Mouse (Mus musculus) midbrain, embryonic 15.5 days (tissue): ENCODE results near the gene Otud6a. TPM values are rescaled to one million over a fixed set of nuclear protein-coding genes. Genes with fewer than 3 reads are reported as not detected.
"Not testable (repeated sequence)": the region's sequence is repeated elsewhere in the genome, so short reads cannot be mapped to it uniquely, and the experiment has no call there.

Experiments used
- ATAC-seq: fragments of 200-750 bp; cut with Nextera tagmentation; replicated peaks from 2 replicates; pipeline ENCODE4 v1.8.0; 2017; ENCODE audit warnings: moderate TSS enrichment
- H3K27ac ChIP-seq: fragments of 300-500 bp; sonication (generic); 2 replicates; pipeline ENCODE4 v1.5.1; 2015; ENCODE audit warnings: mild to moderate bottlenecking, inconsistent platforms
- H3K27me3 ChIP-seq: fragments of 300-500 bp; sonication (generic); replicated peaks from 2 replicates; pipeline ENCODE4 v1.6.1; 2015; ENCODE audit warnings: inconsistent platforms
- H3K36me3 ChIP-seq: fragments of 300-500 bp; sonication (generic); replicated peaks from 2 replicates; pipeline ENCODE4 v1.6.1; 2015; ENCODE audit warnings: inconsistent platforms
- H3K4me1 ChIP-seq: fragments of 300-500 bp; sonication (generic); 2 replicates; pipeline ENCODE4 v1.6.1; 2015; ENCODE audit warnings: inconsistent platforms
- H3K4me2 ChIP-seq: fragments of 300-500 bp; sonication (generic); 2 replicates; pipeline ENCODE4 v1.6.1; 2015; ENCODE audit warnings: inconsistent platforms, mild to moderate bottlenecking, moderate library complexity
- H3K4me3 ChIP-seq: fragments of 300-500 bp; sonication (generic); 2 replicates; pipeline ENCODE4 v1.5.1; 2015; ENCODE audit warnings: mild to moderate bottlenecking, inconsistent platforms
- H3K9ac ChIP-seq: fragments of 300-500 bp; sonication (generic); 2 replicates; pipeline ENCODE4 v1.6.1; 2015; ENCODE audit warnings: mild to moderate bottlenecking, inconsistent platforms
- H3K9me3 ChIP-seq: fragments of 300-500 bp; sonication (generic); 2 replicates; pipeline ENCODE4 v1.6.1; 2016; ENCODE audit warnings: inconsistent platforms
- WGBS: fragments of 180-500 bp; shearing (Covaris S2); methylation state at CpG from one replicate; pipeline ENCODE4 v1.1.7; 2015; ENCODE audit warnings: mixed read lengths; 5-methylcytosine and 5-hydroxymethylcytosine counted together
- polyA plus RNA-seq: library from polyadenylated mRNA; unstranded; fragments of >200 nt; fragmentation: Nextera tagmentation; extraction: Ambion mirVana; gene quantifications from 2 replicates; pipeline ENCODE4 v1.2.1, GENCODE M21; 2015

Gene Otud6a
- polyA plus RNA-seq = not detected in 2 replicates

DNA sequence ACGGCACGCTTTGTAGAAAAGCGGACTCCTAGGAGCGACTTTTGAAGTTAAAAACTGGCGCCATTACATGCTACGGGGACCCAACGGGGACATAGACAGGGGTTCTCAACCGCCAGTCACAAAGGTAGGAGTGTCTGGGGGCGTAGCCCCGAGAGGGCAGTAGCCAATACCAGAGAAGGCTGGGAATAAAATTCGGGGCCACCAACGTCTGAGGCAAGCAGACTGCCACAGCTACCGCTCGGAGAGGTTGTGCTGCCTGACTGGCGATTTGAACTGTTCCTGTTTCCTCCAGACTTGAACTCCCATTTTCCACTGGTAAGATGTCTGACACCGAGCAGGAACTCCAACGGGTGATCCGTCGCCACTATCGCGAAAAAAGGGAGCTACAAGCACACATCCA, at the start of gene Otud6a:
Gene Otud6a, plus strand, starts transcription at position 321 of the 400 bp plus-strand sequence.
- no peak for ATAC-seq
- Histone ChIP-seq H3K4me1 (no peaks in the 10 kb centered on the region), H3K9me3 (no peaks in the 10 kb centered on the region), H3K4me3 (no peak within 1 kb of the TSS), H3K27me3 (peaks cover 5% of the 10 kb centered on the region; the same call in 1 of the 2 replicates), H3K27ac (no peak within 1 kb of the TSS), H3K36me3 (no peaks in the 10 kb centered on the region), H3K4me2 (no peak within 1 kb of the TSS), H3K9ac (no peak within 1 kb of the TSS)
- WGBS = 91% methylated on average over 21 of the region's 21 CpGs

GRCm38 (mm10) chrX:100389887-100390286, 38.9 kb upstream of the Otud6a start:
- no peak for ATAC-seq
- no peaks in the 10 kb centered on the region for H3K36me3 ChIP-seq
- 79% methylated on average over 1 of the region's 1 CpGs for WGBS

GRCm38 (mm10) chrX:100392304-100392703, 36.5 kb upstream of the Otud6a start:
- H3K9me3 ChIP-seq = no peaks in the 10 kb centered on the region
- no peak overlapping the region for H3K4me2 ChIP-seq
- no peak overlapping the region for H3K27ac ChIP-seq
- 30% methylated on average over 6 of the region's 6 CpGs for WGBS
- no peaks in the 10 kb centered on the region for H3K36me3 ChIP-seq
- no peak overlapping the region for H3K9ac ChIP-seq
- no peak overlapping the region for H3K4me3 ChIP-seq
- no peak for ATAC-seq
- H3K4me1 ChIP-seq = no peaks in the 10 kb centered on the region
- 0 out of 2 replicates have a peak, but pooled peaks cover 2% of the 10 kb centered on the region for H3K27me3 ChIP-seq

More at GRCm38 (mm10) chrX:100389887-100390286, 38.9 kb upstream of the Otud6a start:
- Histone ChIP-seq H3K27ac (no peak overlapping the region), H3K27me3 (0 out of 2 replicates have a peak, but pooled peaks cover 2% of the 10 kb centered on the region), H3K4me1 (no peaks in the 10 kb centered on the region), H3K9me3 (no peaks in the 10 kb centered on the region), H3K4me2 (no peak overlapping the region), H3K9ac (no peak overlapping the region), H3K4me3 (no peak overlapping the region)

GRCm38 (mm10) chrX:100394223-100394861, 34.5 kb upstream of the Otud6a start:
- WGBS = 61% methylated on average over 7 of the region's 7 CpGs

DNA sequence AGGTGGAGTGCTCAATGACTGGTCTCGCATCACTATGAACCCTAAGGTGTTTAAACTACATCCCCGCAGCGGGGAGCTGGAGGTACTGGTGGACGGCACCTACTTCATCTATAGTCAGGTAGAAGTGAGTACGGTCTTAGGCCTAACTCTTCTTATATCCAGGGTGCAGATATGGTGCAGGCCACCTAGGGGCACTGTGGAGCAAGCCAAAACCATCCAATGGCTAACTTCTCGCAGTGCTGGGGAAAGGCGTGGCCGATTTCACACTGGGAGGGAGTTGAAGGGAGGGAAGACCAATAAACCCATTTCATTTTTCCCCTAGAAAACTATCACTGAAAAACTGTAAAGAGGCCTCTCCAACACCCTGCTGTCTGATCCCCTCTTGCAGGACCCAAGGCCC, 33.8 kb upstream of the Otud6a start:
- H3K9me3 ChIP-seq = no peaks in the 10 kb centered on the region

More at GRCm38 (mm10) chrX:100394223-100394861, 34.5 kb upstream of the Otud6a start:
- Histone ChIP-seq H3K4me1 (no peaks in the 10 kb centered on the region), H3K9me3 (no peaks in the 10 kb centered on the region), H3K9ac (no peak overlapping the region), H3K4me2 (no peak overlapping the region), H3K27me3 (0 out of 2 replicates have a peak, but pooled peaks cover 6% of the 10 kb centered on the region), H3K36me3 (no peaks in the 10 kb centered on the region), H3K4me3 (no peak overlapping the region), H3K27ac (no peak overlapping the region)
- peak; percentile 56; the same call in 1 of the 2 replicates for ATAC-seq

GRCm38 (mm10) chrX:100400900-100401299, 27.9 kb upstream of the Otud6a start:
- Histone ChIP-seq H3K4me3 (no peak overlapping the region), H3K9ac (no peak overlapping the region), H3K9me3 (no peaks in the 10 kb centered on the region), H3K4me1 (no peaks in the 10 kb centered on the region), H3K27me3 (0 out of 2 replicates have a peak, but pooled peaks cover 4% of the 10 kb centered on the region), H3K4me2 (no peak overlapping the region), H3K27ac (no peak overlapping the region), H3K36me3 (no peaks in the 10 kb centered on the region)
- no peak for ATAC-seq

More for the DNA sequence above, 33.8 kb upstream of the Otud6a start:
- 0 out of 2 replicates have a peak, but pooled peaks have one; percentile 33 for ATAC-seq
- 0 out of 2 replicates have a peak, but pooled peaks cover 6% of the 10 kb centered on the region for H3K27me3 ChIP-seq
- H3K4me3 ChIP-seq = no peak overlapping the region
- no peak overlapping the region for H3K27ac ChIP-seq
- WGBS = 82% methylated on average over 8 of the region's 8 CpGs
- no peaks in the 10 kb centered on the region for H3K4me1 ChIP-seq
- no peaks in the 10 kb centered on the region for H3K36me3 ChIP-seq
- no peak overlapping the region for H3K9ac ChIP-seq
- no peak overlapping the region for H3K4me2 ChIP-seq

DNA sequence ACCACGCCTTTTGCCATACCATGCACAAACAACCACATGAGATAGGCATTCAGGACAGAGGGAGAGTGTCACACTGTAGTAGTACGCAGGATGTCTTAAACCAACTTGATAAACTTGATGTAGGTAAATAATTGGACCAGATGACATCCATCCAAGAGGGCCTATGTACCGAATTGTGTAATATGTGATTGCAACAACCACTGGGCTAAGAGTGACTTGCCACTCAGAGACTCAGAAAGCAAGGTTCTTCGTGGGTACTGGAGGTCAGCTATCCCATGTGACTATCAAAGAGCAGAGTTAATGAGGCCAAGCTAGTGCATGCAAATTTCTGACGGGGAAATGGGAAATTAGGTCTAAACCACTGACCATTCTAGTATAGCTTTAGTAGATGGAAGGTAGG, 27.2 kb upstream of the Otud6a start:
- Histone ChIP-seq H3K36me3 (no peaks in the 10 kb centered on the region), H3K27me3 (0 out of 2 replicates have a peak, but pooled peaks cover 4% of the 10 kb centered on the region), H3K4me1 (no peaks in the 10 kb centered on the region), H3K4me3 (no peak overlapping the region), H3K4me2 (no peak overlapping the region), H3K27ac (no peak overlapping the region), H3K9me3 (no peaks in the 10 kb centered on the region), H3K9ac (no peak overlapping the region)
- 86% methylated on average over 5 of the region's 5 CpGs for WGBS
- ATAC-seq = no peak

GRCm38 (mm10) chrX:100409245-100409644, 19.6 kb upstream of the Otud6a start:
- Histone ChIP-seq H3K9me3 (no peaks in the 10 kb centered on the region), H3K9ac (no peak overlapping the region), H3K27me3 (no peaks in the 10 kb centered on the region), H3K36me3 (no peaks in the 10 kb centered on the region), H3K4me2 (no peak overlapping the region), H3K4me1 (no peaks in the 10 kb centered on the region), H3K27ac (no peak overlapping the region), H3K4me3 (no peak overlapping the region)
- WGBS = 75% methylated on average over 1 of the region's 1 CpGs
- ATAC-seq = no peak

GRCm38 (mm10) chrX:100432311-100432710, 3.5 kb downstream of the Otud6a start:
- WGBS = 68% methylated on average over 3 of the region's 3 CpGs
- no peak overlapping the region for H3K27ac ChIP-seq
- no peaks in the 10 kb centered on the region for H3K36me3 ChIP-seq
- no peak overlapping the region for H3K4me2 ChIP-seq
- no peak overlapping the region for H3K4me3 ChIP-seq
- ATAC-seq = no peak
- no peaks in the 10 kb centered on the region for H3K9me3 ChIP-seq
- H3K4me1 ChIP-seq = no peaks in the 10 kb centered on the region
- no peak overlapping the region for H3K9ac ChIP-seq
- H3K27me3 ChIP-seq = peaks cover 8% of the 10 kb centered on the region

- H3K9ac ChIP-seq, H3K4me3 ChIP-seq, H3K27ac ChIP-seq, H3K9me3 ChIP-seq, H3K4me1 ChIP-seq, ATAC-seq, H3K27me3 ChIP-seq, H3K36me3 ChIP-seq, H3K4me2 ChIP-seq: not testable (repeated sequence)
- 93% methylated on average over 2 of the region's 2 CpGs for WGBS
Observed at GRCm38 (mm10) chrX:100442617-100443016, 13.8 kb downstream of the Otud6a start, which contains the start of gene Awat2. TSS of gene Awat2 (minus strand) at chrX:100442717.

GRCm38 (mm10) chrX:100443532-100443931, 14.7 kb downstream of the Otud6a start:
- Histone ChIP-seq H3K9ac (no peak overlapping the region), H3K4me1 (no peaks in the 10 kb centered on the region), H3K27ac (no peak overlapping the region), H3K4me3 (no peak overlapping the region), H3K4me2 (no peak overlapping the region), H3K36me3 (no peaks in the 10 kb centered on the region), H3K9me3 (no peaks in the 10 kb centered on the region), H3K27me3 (no peaks in the 10 kb centered on the region)
- 90% methylated on average over 7 of the region's 7 CpGs for WGBS
- no peak for ATAC-seq

DNA sequence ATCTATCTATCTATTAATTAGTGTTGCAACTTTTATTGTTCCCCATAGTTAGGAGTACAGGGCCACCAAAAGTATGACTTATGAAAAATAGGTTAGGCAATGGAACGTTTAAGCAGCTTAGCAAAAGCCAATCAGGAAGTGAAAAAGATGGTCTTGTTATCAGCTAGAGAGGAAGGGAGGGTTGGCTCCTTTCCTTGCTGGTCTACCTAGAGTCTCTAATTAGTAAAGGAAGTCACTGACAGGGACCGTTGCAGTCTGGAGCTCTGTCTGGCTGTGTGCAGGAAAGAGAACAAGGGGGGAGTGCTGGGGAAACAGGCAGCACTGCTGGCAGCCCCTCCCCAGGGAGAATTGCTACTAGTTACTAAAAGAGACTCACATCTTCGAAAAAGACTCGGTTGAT, 39.2 kb downstream of the Otud6a start:
- H3K27ac ChIP-seq = no peak overlapping the region
- H3K9ac ChIP-seq = no peak overlapping the region
- 86% methylated on average over 4 of the region's 4 CpGs for WGBS
- no peak for ATAC-seq
- no peaks in the 10 kb centered on the region for H3K36me3 ChIP-seq
- no peaks in the 10 kb centered on the region for H3K4me1 ChIP-seq
- H3K4me3 ChIP-seq = no peak overlapping the region
- no peaks in the 10 kb centered on the region for H3K9me3 ChIP-seq
- peaks cover 5% of the 10 kb centered on the region; the same call in 1 of the 2 replicates for H3K27me3 ChIP-seq
- H3K4me2 ChIP-seq = no peak overlapping the region

DNA sequence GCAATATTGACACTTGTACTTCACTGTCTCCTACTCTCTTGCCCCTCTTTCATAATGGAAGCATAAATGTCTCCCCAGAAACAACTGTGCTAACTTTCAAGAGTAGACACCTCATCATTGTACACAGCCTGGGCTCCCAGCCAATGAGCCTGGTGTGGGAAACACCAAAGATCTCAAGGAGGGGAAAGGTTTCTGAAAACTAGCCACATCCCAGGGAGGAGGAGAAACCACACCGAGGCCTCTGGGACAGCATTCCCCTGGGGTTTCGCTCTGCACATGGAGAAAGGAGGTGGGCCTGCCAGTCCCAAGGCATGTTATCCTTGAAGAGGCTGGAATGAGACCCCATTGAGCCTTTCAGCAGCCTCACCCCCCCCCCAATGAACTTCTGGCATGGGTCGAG, 41.3 kb downstream of the Otud6a start:
- H3K27ac ChIP-seq = no peak overlapping the region
- no peak overlapping the region for H3K4me3 ChIP-seq
- no peaks in the 10 kb centered on the region for H3K36me3 ChIP-seq
- no peak overlapping the region for H3K4me2 ChIP-seq
- no peak for ATAC-seq
- H3K9ac ChIP-seq = no peak overlapping the region
- H3K27me3 ChIP-seq = peaks cover 5% of the 10 kb centered on the region; the same call in 1 of the 2 replicates
- no peaks in the 10 kb centered on the region for H3K4me1 ChIP-seq
- WGBS = 89% methylated on average over 3 of the region's 3 CpGs
- no peaks in the 10 kb centered on the region for H3K9me3 ChIP-seq
